Mouse (Mus musculus) midbrain, postnatal 0 days (tissue): ENCODE measurements at regions not wholly inside any gene's neighbourhood (a gene's known extent, or its start where the extent isn't known, plus 50 kb on each side); places are given as distances from the start of the nearest gene placed in this dataset.

ENCODE experiments used
- ATAC-seq: fragments of 200-750 bp; cut with Nextera tagmentation; 2 replicates; pipeline ENCODE4 v1.8.0; 2017; ENCODE audit warnings: moderate number of reproducible peaks, mild to moderate bottlenecking, moderate TSS enrichment, moderate library complexity; ENCODE audit not compliant: low FRiP score
- DNase-seq: peaks from one replicate; pipeline ENCODE4 v3.0.0-alpha.2; 2015; ENCODE audit warnings: low spot score
- H3K27ac ChIP-seq: fragments of 300-500 bp; sonication (generic); 2 replicates; pipeline ENCODE4 v1.5.1; 2014; ENCODE audit warnings: low read depth, mild to moderate bottlenecking, low read length, mixed read lengths
- H3K27me3 ChIP-seq: fragments of 300-500 bp; sonication (generic); 2 replicates; pipeline ENCODE4 v1.6.1; 2014; ENCODE audit warnings: low read length, control low read depth, mixed read lengths; ENCODE audit not compliant: insufficient read depth
- H3K36me3 ChIP-seq: fragments of 300-500 bp; sonication (generic); 2 replicates; pipeline ENCODE4 v1.6.1; 2014; ENCODE audit warnings: low read length, control low read depth, mixed read lengths; ENCODE audit not compliant: insufficient read depth
- H3K4me1 ChIP-seq: fragments of 300-500 bp; sonication (generic); 2 replicates; pipeline ENCODE4 v1.6.1; 2014; ENCODE audit warnings: mild to moderate bottlenecking, control low read depth, antibody characterized with exemption, low read length, mixed read lengths; ENCODE audit not compliant: insufficient read depth
- H3K4me2 ChIP-seq: fragments of 300-500 bp; sonication (generic); 2 replicates; pipeline ENCODE4 v1.6.1; 2014; ENCODE audit warnings: low read depth, mild to moderate bottlenecking, low read length, mixed read lengths; ENCODE audit not compliant: poor library complexity, severe bottlenecking
- H3K4me3 ChIP-seq: fragments of 300-500 bp; sonication (generic); 2 replicates; pipeline ENCODE4 v1.5.1; 2014; ENCODE audit warnings: low read depth, mild to moderate bottlenecking, low read length, moderate library complexity
- H3K9ac ChIP-seq: fragments of 300-500 bp; sonication (generic); replicated peaks from 2 replicates; pipeline ENCODE4 v1.6.1; 2014; ENCODE audit warnings: mild to moderate bottlenecking, low read length, moderate library complexity, mixed read lengths; ENCODE audit not compliant: poor library complexity, severe bottlenecking
- H3K9me3 ChIP-seq: fragments of 300-500 bp; sonication (generic); 2 replicates; pipeline ENCODE4 v1.6.1; 2016; ENCODE audit warnings: low read length, control low read depth
- CTCF ChIP-seq: IDR thresholded peaks from 2 replicates; pipeline ENCODE4 v1.5.1; 2016; ENCODE audit warnings: antibody characterized with exemption, mild to moderate bottlenecking
- WGBS: fragments of 180-500 bp; shearing (Covaris S2); extraction: QIAGEN DNeasy Blood & Tissue Kit; methylation state at CpG from one replicate; pipeline ENCODE4 v1.1.7; 2014; 5-methylcytosine and 5-hydroxymethylcytosine counted together

- Histone ChIP-seq H3K36me3 (no peaks in the 10 kb centered on the region), H3K4me1 (no peaks in the 10 kb centered on the region), H3K27me3 (0 out of 2 replicates have a peak, but pooled peaks cover 3% of the 10 kb centered on the region), H3K4me2 (no peak overlapping the region), H3K9ac (no peak overlapping the region), H3K4me3 (no peak overlapping the region), H3K9me3 (no peaks in the 10 kb centered on the region), H3K27ac (no peak overlapping the region)
- WGBS = 56% methylated on average over 4 of the region's 4 CpGs
- no peak for DNase-seq
- no peak for TF ChIP-seq CTCF
- no peak for ATAC-seq
Measured at GRCm38 (mm10) chr9:90830704-90831103, 531.5 kb upstream of the Zic4 start.

DNA sequence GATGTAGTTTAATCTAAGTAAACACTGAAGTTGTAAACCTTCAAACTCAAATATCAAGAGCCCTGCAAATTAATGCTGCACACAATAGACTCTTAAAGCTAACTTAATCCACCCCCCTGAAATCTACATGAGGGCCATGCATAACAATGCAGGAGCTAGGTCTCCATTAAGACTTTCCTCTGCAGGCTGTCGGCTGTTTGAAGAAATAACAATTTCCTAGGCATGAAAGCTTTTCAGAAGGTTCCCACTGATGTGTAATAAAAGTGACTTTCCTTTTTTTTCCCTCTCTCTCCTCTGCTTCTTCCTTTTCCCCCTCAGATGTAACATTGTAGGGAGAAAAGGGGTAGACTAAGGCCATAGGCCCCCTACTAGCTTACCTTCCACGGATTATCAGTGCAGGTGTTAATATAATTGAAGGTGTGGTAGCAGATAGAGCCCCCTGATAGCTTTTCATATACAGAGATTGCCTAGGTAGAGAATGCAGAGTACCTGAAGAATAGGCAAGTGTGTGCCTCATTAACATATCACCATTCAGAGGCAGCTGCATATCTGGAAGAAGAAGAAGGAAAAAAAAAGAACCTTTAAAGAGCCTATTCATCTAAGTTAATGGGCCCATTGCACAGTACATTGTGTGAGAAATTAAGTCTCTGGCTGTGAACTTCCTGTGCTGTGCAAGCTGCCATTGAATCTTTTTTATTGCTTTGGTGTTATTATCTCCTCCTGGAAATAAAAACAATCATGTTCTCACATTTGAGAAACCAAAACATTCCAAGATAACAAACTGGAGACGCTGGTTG, 528.3 kb upstream of the Zic4 start:
- 0 out of 2 replicates have a peak, but pooled peaks cover 3% of the 10 kb centered on the region for H3K27me3 ChIP-seq
- H3K9me3 ChIP-seq = no peaks in the 10 kb centered on the region
- H3K4me2 ChIP-seq = no peak overlapping the region
- TF ChIP-seq CTCF = no peak
- no peak overlapping the region for H3K9ac ChIP-seq
- no peaks in the 10 kb centered on the region for H3K4me1 ChIP-seq
- ATAC-seq (no peak), DNase-seq (no peak)
- no peak overlapping the region for H3K4me3 ChIP-seq
- H3K36me3 ChIP-seq = no peaks in the 10 kb centered on the region
- 13% methylated on average over 3 of the region's 3 CpGs for WGBS
- H3K27ac ChIP-seq = no peak overlapping the region

DNA sequence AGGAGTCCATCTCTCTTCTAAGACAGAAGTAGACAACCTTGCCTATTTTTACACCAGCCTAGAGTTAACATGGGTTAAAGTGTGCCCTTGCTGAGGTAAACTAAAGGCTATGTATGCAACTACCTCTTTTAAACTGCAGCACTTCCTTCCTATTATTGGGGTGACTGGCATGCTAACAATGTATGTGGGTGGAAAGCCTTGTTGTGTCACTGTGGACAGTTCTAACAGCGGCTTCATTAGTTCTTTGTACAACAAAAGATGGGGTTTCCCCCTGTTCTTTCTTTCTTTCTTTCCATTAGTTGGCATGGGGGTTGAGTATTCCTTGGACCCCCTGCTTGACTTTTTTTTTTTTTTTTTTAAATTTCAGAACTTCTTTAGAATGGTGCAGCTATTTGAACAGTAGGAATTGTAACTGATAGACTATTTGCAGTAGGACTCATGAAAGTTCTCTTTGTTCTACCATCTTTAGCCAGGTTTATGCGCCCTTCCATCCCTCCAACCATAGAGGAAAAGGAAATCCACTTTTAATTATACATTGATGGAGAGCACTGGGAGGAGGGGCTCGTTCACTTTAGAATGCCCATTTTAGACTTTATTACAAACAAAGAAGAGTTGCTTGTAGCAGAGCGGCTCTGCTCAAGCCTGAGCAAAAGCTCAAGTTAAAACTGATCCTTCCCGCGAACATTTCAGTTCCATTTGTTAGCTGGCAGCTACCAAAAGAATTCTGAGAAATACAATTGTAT, 523.9 kb upstream of the Zic4 start:
- no peak overlapping the region for H3K4me3 ChIP-seq
- H3K9me3 ChIP-seq = no peaks in the 10 kb centered on the region
- no peak overlapping the region for H3K27ac ChIP-seq
- ATAC-seq = no peak
- H3K27me3 ChIP-seq = no peaks in the 10 kb centered on the region
- no peak overlapping the region for H3K9ac ChIP-seq
- H3K36me3 ChIP-seq = no peaks in the 10 kb centered on the region
- no peak overlapping the region for H3K4me2 ChIP-seq
- no peaks in the 10 kb centered on the region for H3K4me1 ChIP-seq
- DNase-seq = no peak
- no peak for TF ChIP-seq CTCF
- 54% methylated on average over 6 of the region's 6 CpGs for WGBS

DNA sequence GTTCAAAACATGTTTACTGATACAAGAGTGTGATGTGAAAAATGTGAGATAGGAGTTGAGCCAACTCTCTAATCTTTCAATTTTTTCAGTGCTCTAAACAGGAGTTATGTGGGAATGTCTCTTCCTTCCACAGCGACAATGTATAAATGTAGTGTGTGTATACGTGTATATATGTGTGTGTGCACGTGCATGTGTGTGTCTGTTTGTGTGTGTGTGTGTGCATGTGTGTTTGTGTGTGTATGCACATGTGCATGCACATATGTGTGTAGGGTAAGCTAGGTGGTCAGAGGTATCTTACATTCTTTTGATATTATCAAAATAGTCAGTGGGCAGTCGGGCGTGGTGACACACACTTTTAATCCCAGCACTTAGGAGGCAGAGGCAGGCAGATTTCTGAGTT, 511.2 kb upstream of the Zic4 start:
- no peak overlapping the region for H3K4me2 ChIP-seq
- H3K36me3 ChIP-seq = no peaks in the 10 kb centered on the region
- no peak overlapping the region for H3K9ac ChIP-seq
- no peak overlapping the region for H3K4me3 ChIP-seq
- TF ChIP-seq CTCF = no peak
- ATAC-seq (no peak), DNase-seq (no peak)
- no peaks in the 10 kb centered on the region for H3K27me3 ChIP-seq
- no peak overlapping the region for H3K27ac ChIP-seq
- 93% methylated on average over 5 of the region's 5 CpGs for WGBS
- no peaks in the 10 kb centered on the region for H3K9me3 ChIP-seq
- no peaks in the 10 kb centered on the region for H3K4me1 ChIP-seq

GRCm38 (mm10) chr9:90871636-90872035, 490.6 kb upstream of the Zic4 start:
- 45% methylated on average over 5 of the region's 5 CpGs for WGBS

GRCm38 (mm10) chr9:90884467-90884866, 477.7 kb upstream of the Zic4 start:
- Histone ChIP-seq H3K9me3 (no peaks in the 10 kb centered on the region), H3K4me3 (no peak overlapping the region), H3K4me2 (no peak overlapping the region), H3K36me3 (no peaks in the 10 kb centered on the region), H3K27me3 (no peaks in the 10 kb centered on the region), H3K4me1 (no peaks in the 10 kb centered on the region), H3K27ac (no peak overlapping the region), H3K9ac (no peak overlapping the region)
- DNase-seq (no peak), ATAC-seq (no peak)
- TF ChIP-seq CTCF = no peak
- 96% methylated on average over 1 of the region's 1 CpGs for WGBS

More at GRCm38 (mm10) chr9:90871636-90872035, 490.6 kb upstream of the Zic4 start:
- Histone ChIP-seq H3K9ac (no peak overlapping the region), H3K27ac (no peak overlapping the region), H3K4me3 (no peak overlapping the region), H3K4me2 (no peak overlapping the region), H3K9me3 (no peaks in the 10 kb centered on the region), H3K4me1 (no peaks in the 10 kb centered on the region), H3K36me3 (no peaks in the 10 kb centered on the region), H3K27me3 (no peaks in the 10 kb centered on the region)
- ATAC-seq (no peak), DNase-seq (no peak)
- TF ChIP-seq CTCF = no peak
